Comparison of ENCODE assay signal across 8 mouse cellular contexts in the genomic region with DNA sequence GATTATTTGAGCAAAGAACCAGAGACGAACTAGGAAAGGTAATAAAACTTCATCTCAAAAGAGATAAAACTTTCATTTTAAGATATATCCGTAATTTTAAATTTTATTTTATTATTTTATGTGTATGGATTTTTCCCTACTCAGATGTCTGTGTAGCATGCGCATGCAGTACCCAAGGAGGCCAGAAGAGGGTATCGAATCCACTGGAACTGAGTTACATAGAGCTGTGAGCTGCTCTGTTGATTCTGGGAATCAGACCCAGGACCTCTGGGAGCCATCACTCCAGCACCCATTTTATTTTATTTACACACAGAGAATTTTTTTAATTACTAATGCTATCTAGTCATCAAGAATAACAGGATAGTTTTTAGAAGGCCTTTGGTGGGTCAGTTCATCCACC. TPM values are rescaled to one million over a fixed set of nuclear protein-coding genes. Genes with fewer than 3 reads are reported as not detected.
DNase-seq lines count a peak whose midpoint lies in the region; ATAC-seq lines count a peak whose summit lies in the region.

No protein-coding gene starts in this region.

- no peak overlapping the region for H3K4me3 ChIP-seq in midbrain, embryonic 10.5 days
- H3K4me3 ChIP-seq in midbrain, embryonic 13.5 days (replicated peaks), result no peak overlapping the region

- no peak overlapping the region for H3K9ac ChIP-seq in midbrain, embryonic 13.5 days (replicated peaks)

- no peaks in the 10 kb centered on the region for H3K9me3 ChIP-seq in midbrain, embryonic 10.5 days (replicated peaks)
- no peaks in the 10 kb centered on the region; the same call in 1 of the 2 replicates for H3K9me3 ChIP-seq in midbrain, embryonic 13.5 days

- H3K36me3 ChIP-seq in midbrain, embryonic 10.5 days, result no peaks in the 10 kb centered on the region
- H3K36me3 ChIP-seq in midbrain, embryonic 13.5 days, result no peaks in the 10 kb centered on the region

- peak; percentile 71 to 81 for DNase-seq in cerebellum, postnatal 10 days
- DNase-seq in cerebellum, adult 11-12 months, result no peak
- peak; percentile 40 for DNase-seq in midbrain, embryonic 10.5 days (ENCODE audit: low spot score)
- peak; percentile 39 to 48 for DNase-seq in lung, adult 18-20 months
- peak; percentile 56 to 79 for DNase-seq in spleen, postnatal 10 days (ENCODE audit: low spot score in 2 of 2)
- DNase-seq in right cerebral cortex, postnatal 25 days, result no peak

- WGBS in midbrain, embryonic 10.5 days, result 57% methylated on average over 4 of the region's 4 CpGs
- 53% methylated on average over 4 of the region's 4 CpGs for WGBS in midbrain, embryonic 13.5 days

- no peak overlapping the region for H3K27ac ChIP-seq in midbrain, embryonic 10.5 days (replicated peaks)
- H3K27ac ChIP-seq in midbrain, embryonic 13.5 days, result no peak overlapping the region

- no peak for ATAC-seq in midbrain, embryonic 13.5 days
- peak; percentile 71 for ATAC-seq in erythroblast, adult 5-6 weeks (replicated peaks; ENCODE audit: low FRiP score, poor library complexity, severe bottlenecking)

- no peaks in the 10 kb centered on the region for H3K27me3 ChIP-seq in midbrain, embryonic 10.5 days (ENCODE audit: low read depth, poor library complexity, severe bottlenecking)
- no peaks in the 10 kb centered on the region for H3K27me3 ChIP-seq in midbrain, embryonic 13.5 days

- peaks cover 26% of the 10 kb centered on the region for H3K4me1 ChIP-seq in midbrain, embryonic 10.5 days
- peaks cover 54% of the 10 kb centered on the region for H3K4me1 ChIP-seq in midbrain, embryonic 13.5 days (replicated peaks)

- no peak overlapping the region for H3K4me2 ChIP-seq in midbrain, embryonic 13.5 days (replicated peaks)

RNA-seq across cellular contexts. Expression of gene Tom1l2, which starts 45.9 kb away (rescaled TPM):
- 17.6 and 26.2 TPM in 2 replicates for polyA plus RNA-seq in midbrain, embryonic 10.5 days (2016; fragmentation: Nextera tagmentation; extraction: Ambion mirVana)
- 47.8 and 50.1 TPM in 2 replicates for polyA plus RNA-seq in midbrain, embryonic 13.5 days (2015; fragmentation: Nextera tagmentation; extraction: Ambion mirVana)
- 2.7 and 4.8 TPM in 2 replicates for total RNA-seq in erythroblast, adult 5-6 weeks (2015; ENCODE audit: low replicate concordance)
- 2.0 and 9.2 TPM in 2 replicates for total RNA-seq in erythroblast, adult 5-6 weeks (2017; ENCODE audit: low replicate concordance)

RNA-seq across cellular contexts. Expression of gene Drc3, which starts 46.3 kb away (rescaled TPM):
- 1.7 and 1.8 TPM in 2 replicates for polyA plus RNA-seq in midbrain, embryonic 10.5 days (2016; fragmentation: Nextera tagmentation; extraction: Ambion mirVana)
- 4.3 and 5.1 TPM in 2 replicates for polyA plus RNA-seq in midbrain, embryonic 13.5 days (2015; fragmentation: Nextera tagmentation; extraction: Ambion mirVana)
- 1.3 TPM in 1 of 2 replicates, not detected in the other for total RNA-seq in erythroblast, adult 5-6 weeks (2015; ENCODE audit: low replicate concordance)
- not detected in 2 replicates for total RNA-seq in erythroblast, adult 5-6 weeks (2017; ENCODE audit: low replicate concordance)

Comparison
In these comparisons a context has a peak if more than half of its experiments do, and no peak if none do; other contexts are left out.
1. DNase-seq: peak in cerebellum, postnatal 10 days (2 of 2), midbrain, embryonic 10.5 days (single experiment), lung, adult 18-20 months (2 of 2) and spleen, postnatal 10 days (2 of 2); none in cerebellum, adult 11-12 months (single experiment) and right cerebral cortex, postnatal 25 days (single experiment).